Mouse (Mus musculus) olfactory bulb, adult 2 months (tissue): ENCODE results near the gene Eef1e1.

Source experiments
- CTCF ChIP-seq: fragments of 200-500 bp; IDR thresholded peaks from 2 replicates; pipeline ENCODE4 v1.5.1; 2012; ENCODE audit warnings: low read depth, mild to moderate bottlenecking, low read length, moderate library complexity; ENCODE audit not compliant: insufficient read depth
- POLR2A ChIP-seq: fragments of 200-500 bp; IDR thresholded peaks from 2 replicates; pipeline ENCODE4 v1.6.1; 2012; ENCODE audit warnings: mild to moderate bottlenecking, low read depth, low read length, moderate library complexity; ENCODE audit not compliant: insufficient read depth

- no peak for TF ChIP-seq CTCF
- TF ChIP-seq POLR2A = no peak
Observed at GRCm38 (mm10) chr13:38657865-38658264, 993 bp downstream of the Eef1e1 start.
